Mouse (Mus musculus): ENCODE data around the gene Zfp821. TPM values are rescaled to one million over a fixed set of nuclear protein-coding genes. Genes with fewer than 3 reads are reported as not detected.
A peak's percentile ranks its signal among the peaks of the same experiment; 100 is the strongest.

The Zfp821 gene
- total RNA-seq (2021), result 10 to 100 TPM; 41.7 to 46.5 TPM
- long read RNA-seq, experiment 1, transcript Zfp821-206 (8 exons, 2,033 nt), result major isoform, 7 of 29 reads
- long read RNA-seq, experiment 1, partial matches to known transcripts, result 7 of 29 reads
- long read RNA-seq, experiment 1, other reads (novel, unspliced or antisense), result 12 of 29 reads
- long read RNA-seq, experiment 2, partial matches to known transcripts, result 2 of 19 reads
- long read RNA-seq, experiment 2, other reads (novel, unspliced or antisense), result 12 of 19 reads

GRCm38 (mm10) chr8:109705320-109706075 lies at the start of gene Zfp821:
Zfp821 (plus strand) TSS chr8:109705546.
- peak; percentile 95 for DNase-seq (ENCODE audit: extremely low spot score in 1 of 2, low spot score in 2 of 2)
- TF ChIP-seq CTCF (IDR thresholded peaks at IDR 0.05), result no peak
- intact Hi-C loops (cut with DNase I), result loop anchor here (1.0 to 2.0 kb wide), 3 partner anchors 12 to 97 kb away; partner anchors contain the start of genes Ap1g1, Dhodh and Ist1
- Histone ChIP-seq H3K4me3 (peak within 1 kb of the TSS; percentile 80), H3K27ac (peak within 1 kb of the TSS; percentile 88)

- H3K4me3 ChIP-seq, result no peak overlapping the region
- TF ChIP-seq CTCF (IDR thresholded peaks at IDR 0.05), result no peak
- DNase-seq (ENCODE audit: extremely low spot score in 1 of 2, low spot score in 2 of 2), result no peak
- 0 out of 2 replicates have a peak overlapping the region, but pooled peaks have one; percentile 33 for H3K27ac ChIP-seq
- intact Hi-C loops (cut with DNase I), result no loop called here
Measured at GRCm38 (mm10) chr8:109656860-109657259, 48.5 kb upstream of the Zfp821 start.

- TF ChIP-seq CTCF (IDR thresholded peaks at IDR 0.05), result no peak
- intact Hi-C loops (cut with DNase I), result no loop called here
- no peak overlapping the region for H3K4me3 ChIP-seq
- no peak overlapping the region for H3K27ac ChIP-seq
- DNase-seq (ENCODE audit: extremely low spot score in 1 of 2, low spot score in 2 of 2), result no peak
Measured at GRCm38 (mm10) chr8:109662328-109662727, 43.0 kb upstream of the Zfp821 start.

- DNase-seq (ENCODE audit: extremely low spot score in 1 of 2, low spot score in 2 of 2), result no peak
- TF ChIP-seq CTCF (IDR thresholded peaks at IDR 0.05), result no peak
- intact Hi-C loops (cut with DNase I), result no loop called here
- Histone ChIP-seq H3K27ac (no peak overlapping the region), H3K4me3 (no peak overlapping the region)
Measured at GRCm38 (mm10) chr8:109666616-109667015, 38.7 kb upstream of the Zfp821 start.

GRCm38 (mm10) chr8:109672656-109673055 lies 32.7 kb upstream of the Zfp821 start:
- no peak for DNase-seq (ENCODE audit: extremely low spot score in 1 of 2, low spot score in 2 of 2)
- TF ChIP-seq CTCF (IDR thresholded peaks at IDR 0.05), result no peak
- intact Hi-C loops (cut with DNase I), result no loop called here
- no peak overlapping the region for H3K4me3 ChIP-seq
- no peak overlapping the region for H3K27ac ChIP-seq

GRCm38 (mm10) chr8:109673596-109673995 lies 31.8 kb upstream of the Zfp821 start:
- Histone ChIP-seq H3K27ac (no peak overlapping the region), H3K4me3 (no peak overlapping the region)
- intact Hi-C loops (cut with DNase I), result no loop called here
- no peak for TF ChIP-seq CTCF (IDR thresholded peaks at IDR 0.05)
- DNase-seq (ENCODE audit: extremely low spot score in 1 of 2, low spot score in 2 of 2), result no peak

- TF ChIP-seq CTCF (IDR thresholded peaks at IDR 0.05), result no peak
- intact Hi-C loops (cut with DNase I), result no loop called here
Measured at GRCm38 (mm10) chr8:109675896-109676643, 29.3 kb upstream of the Zfp821 start.

GRCm38 (mm10) chr8:109681535-109681934 lies 23.8 kb upstream of the Zfp821 start:
- intact Hi-C loops (cut with DNase I), result no loop called here
- DNase-seq (ENCODE audit: extremely low spot score in 1 of 2, low spot score in 2 of 2), result no peak
- H3K27ac ChIP-seq, result no peak overlapping the region
- no peak for TF ChIP-seq CTCF (IDR thresholded peaks at IDR 0.05)
- no peak overlapping the region for H3K4me3 ChIP-seq

More at GRCm38 (mm10) chr8:109675896-109676643, 29.3 kb upstream of the Zfp821 start:
- Histone ChIP-seq H3K4me3 (no peak overlapping the region), H3K27ac (0 out of 2 replicates have a peak overlapping the region, but pooled peaks have one; percentile 10)
- peak; percentile 32 to 42 for DNase-seq (ENCODE audit: extremely low spot score in 1 of 2, low spot score in 2 of 2)

- Histone ChIP-seq H3K4me3 (no peak overlapping the region), H3K27ac (no peak overlapping the region)
- no peak for TF ChIP-seq CTCF (IDR thresholded peaks at IDR 0.05)
- intact Hi-C loops (cut with DNase I), result no loop called here
- no peak for DNase-seq (ENCODE audit: extremely low spot score in 1 of 2, low spot score in 2 of 2)
Measured at GRCm38 (mm10) chr8:109682120-109682519, 23.2 kb upstream of the Zfp821 start.

- no peak for DNase-seq (ENCODE audit: extremely low spot score in 1 of 2, low spot score in 2 of 2)
- no peak overlapping the region for H3K4me3 ChIP-seq
- TF ChIP-seq CTCF (IDR thresholded peaks at IDR 0.05), result no peak
- no peak overlapping the region for H3K27ac ChIP-seq
- intact Hi-C loops (cut with DNase I), result no loop called here
Measured at GRCm38 (mm10) chr8:109687248-109687647, 18.1 kb upstream of the Zfp821 start.

GRCm38 (mm10) chr8:109691769-109692168 lies 13.6 kb upstream of the Zfp821 start:
- Histone ChIP-seq H3K4me3 (peak overlapping the region; percentile 89), H3K27ac (no peak overlapping the region)
- TF ChIP-seq CTCF (IDR thresholded peaks at IDR 0.05), result peak; percentile 40
- no peak for DNase-seq (ENCODE audit: extremely low spot score in 1 of 2, low spot score in 2 of 2)
- intact Hi-C loops (cut with DNase I), result loop anchor here (2.0 kb wide), 1 partner anchor 83 kb away; the partner anchor contains the start of gene Dhodh

All from left cerebral cortex, adult 2 months (tissue).